Mouse (Mus musculus) skeletal muscle tissue, adult 2 months (tissue): ENCODE data around the gene Setd1a.
"Not testable (repeated sequence)": the region's sequence is repeated elsewhere in the genome, so short reads cannot be mapped to it uniquely, and the experiment has no call there.

Source experiments
- DNase-seq: peaks from one replicate; pipeline ENCODE4 v3.0.0-alpha.2; 2012; ENCODE audit warnings: low read depth, low spot score

The Setd1a gene

GRCm38 (mm10) chr7:127835550-127835949 is 59.1 kb downstream of the Setd1a start:
- DNase-seq, result no peak

- no peak for DNase-seq
Measured at GRCm38 (mm10) chr7:127837473-127837872, 61.0 kb downstream of the Setd1a start.

DNA sequence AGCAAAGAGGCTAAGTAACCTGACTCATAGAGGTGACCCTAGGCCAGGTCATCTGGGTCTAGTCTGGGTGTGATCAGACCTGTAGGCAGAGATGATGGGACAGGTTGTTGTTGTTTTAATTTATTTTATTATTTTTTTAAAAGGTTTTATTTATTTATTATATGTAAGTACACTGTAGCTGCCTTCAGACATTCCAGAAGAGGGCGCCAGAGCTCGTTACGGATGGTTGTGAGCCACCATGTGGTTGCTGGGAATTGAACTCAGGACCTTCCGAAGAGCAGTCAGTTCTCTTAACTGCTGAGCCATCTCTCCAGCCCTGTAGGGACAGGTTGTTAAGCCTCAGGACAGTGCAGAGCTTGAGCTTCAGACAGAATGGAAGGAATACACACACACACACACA is 61.4 kb downstream of the Setd1a start:
- not testable (repeated sequence) for DNase-seq

DNA sequence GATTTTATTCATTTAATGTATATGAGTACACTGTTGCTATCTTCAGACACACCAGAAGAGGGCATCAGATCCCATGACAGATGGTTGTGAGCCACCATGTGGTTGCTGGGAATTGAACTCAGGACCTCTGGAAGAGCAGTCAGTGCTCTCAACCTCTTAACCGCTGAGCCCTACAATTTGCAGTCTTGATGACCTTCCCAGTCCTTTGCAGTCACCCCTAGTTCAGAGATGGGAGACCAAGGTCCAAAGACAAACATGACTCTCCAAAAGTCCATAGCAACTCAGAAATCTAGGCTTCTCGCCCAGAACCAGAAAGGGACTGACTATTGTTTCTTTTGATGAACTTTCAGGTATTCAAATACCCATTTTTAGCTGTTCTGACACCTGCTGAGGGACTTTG is 63.6 kb downstream of the Setd1a start:
- DNase-seq, result not testable (repeated sequence)

DNA sequence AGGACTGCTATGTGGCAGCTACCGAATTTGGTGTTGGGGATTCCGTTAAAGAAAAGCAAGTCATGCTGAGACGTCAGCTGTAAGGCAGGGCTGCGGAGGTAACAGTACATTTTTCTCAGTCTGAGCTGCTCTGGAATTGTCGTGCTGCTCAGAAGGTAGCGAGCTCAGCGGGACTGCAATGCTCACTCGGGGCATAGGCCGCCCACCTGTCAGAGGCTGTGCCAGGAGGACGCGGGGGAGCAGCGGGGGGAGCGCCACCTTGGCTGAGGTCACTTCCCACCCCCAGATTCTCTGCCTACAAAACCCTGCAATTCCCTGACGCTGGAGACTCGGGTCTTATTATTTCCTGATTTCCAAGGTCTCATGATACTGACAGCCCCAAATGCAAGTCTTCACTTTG is 64.4 kb downstream of the Setd1a start:
- DNase-seq, result no peak

GRCm38 (mm10) chr7:127841340-127842000 is 65.0 kb downstream of the Setd1a start:
- DNase-seq, result peak; percentile 96

DNA sequence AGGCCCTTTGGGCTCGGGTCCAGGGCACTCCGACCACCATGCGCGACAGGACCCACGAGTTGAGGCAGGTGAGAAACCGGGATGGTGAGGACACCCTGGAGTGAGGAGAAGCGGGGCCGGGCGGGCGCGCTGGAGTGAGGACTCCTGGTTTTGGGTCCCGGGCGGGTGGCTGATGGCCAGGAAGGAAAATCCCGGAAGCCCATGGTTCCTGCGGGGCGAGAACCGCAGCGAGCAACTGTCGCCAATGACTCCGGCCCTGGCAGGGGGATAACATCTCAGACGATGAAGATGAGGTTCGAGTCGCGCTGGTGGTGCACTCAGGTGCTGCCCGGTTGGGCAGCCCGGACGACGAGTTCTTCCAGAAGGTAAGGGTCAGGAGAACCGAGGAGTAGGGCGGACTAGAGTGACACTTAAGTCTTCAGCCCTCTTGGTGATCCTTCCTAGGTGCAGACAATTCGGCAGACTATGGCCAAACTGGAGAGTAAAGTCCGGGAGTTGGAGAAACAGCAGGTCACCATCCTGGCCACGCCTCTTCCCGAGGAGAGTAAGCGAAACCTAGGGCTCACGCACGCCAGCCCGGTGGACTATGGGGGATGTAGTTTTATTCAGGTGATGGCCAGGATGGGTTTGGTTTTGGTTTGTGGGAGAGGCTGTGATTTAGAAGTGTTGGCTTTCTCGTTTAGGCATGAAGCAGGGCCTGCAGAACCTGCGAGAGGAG is 65.7 kb downstream of the Setd1a start:
- peak; percentile 74 for DNase-seq
